Mouse (Mus musculus) right cerebral cortex, postnatal 25 days (tissue): ENCODE data around the gene BC052040.
A peak's percentile ranks its signal among the peaks of the same experiment; 100 is the strongest.

Experiments used
- DNase-seq: peaks from one replicate; pipeline ENCODE4 v3.0.0; 2022

BC052040 gene

DNA sequence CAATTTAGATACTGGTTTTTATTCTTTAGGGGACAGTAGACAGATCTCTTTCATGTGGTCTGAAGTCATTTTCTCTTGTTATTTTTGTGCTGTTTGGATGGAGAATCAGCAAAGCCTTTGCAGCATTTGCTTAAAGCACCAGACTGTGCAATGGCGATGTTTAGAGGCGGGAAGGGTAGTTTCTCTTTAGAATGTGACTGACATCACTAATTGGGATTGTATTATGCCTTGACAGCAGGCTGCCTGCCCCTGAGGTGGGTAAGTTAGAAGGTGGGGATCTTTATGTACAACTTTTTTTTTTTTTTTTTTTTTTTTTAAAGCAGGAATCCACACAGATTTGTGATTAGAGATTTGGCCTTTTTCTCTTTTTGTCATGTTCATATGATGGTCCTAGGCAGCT lies 20.6 kb downstream of the BC052040 start:
- DNase-seq, result no peak

DNA sequence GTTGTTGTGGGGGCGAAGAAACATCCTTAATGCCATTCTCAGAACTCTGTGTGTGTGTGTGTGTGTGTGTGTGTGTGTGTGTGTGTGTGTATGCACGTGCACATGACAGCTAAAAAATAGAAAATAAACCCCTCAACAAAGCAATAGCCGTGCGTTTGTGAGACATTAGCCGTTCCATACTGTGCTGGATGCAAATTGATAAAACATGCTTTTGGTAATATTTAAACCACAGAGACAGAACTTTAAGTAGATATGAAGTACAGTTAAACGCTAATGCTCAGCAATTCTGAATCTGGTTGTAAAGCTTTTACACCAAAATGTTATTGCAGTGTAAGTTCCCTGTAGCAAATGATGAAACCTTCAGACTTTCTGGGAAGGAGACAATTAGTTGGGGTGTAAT lies 22.6 kb downstream of the BC052040 start:
- no peak for DNase-seq

DNA sequence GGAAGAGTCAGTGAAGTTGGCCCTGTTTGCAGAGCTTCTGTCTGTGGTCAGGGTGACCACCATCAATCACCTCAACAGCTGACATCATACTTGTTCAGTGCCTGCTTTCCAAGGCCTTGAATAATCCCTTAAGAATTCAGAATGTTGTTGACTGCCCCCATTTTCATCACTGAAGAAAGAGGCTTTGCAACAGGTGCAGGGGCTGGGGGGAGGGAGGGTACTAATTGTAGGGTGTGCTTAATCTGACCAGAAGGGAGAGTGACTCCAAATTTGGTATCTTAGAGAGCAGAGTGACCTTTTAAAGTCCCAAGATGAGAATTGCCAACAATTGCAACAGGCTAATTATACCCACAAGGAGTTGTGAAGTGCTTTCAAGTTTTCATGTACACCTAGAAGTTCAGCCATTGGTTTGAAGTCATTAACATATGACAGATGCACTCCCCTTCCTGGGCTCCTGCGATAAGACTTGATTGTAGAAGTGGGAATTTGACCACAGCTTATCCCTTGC lies 24.4 kb downstream of the BC052040 start:
- DNase-seq, result no peak

DNA sequence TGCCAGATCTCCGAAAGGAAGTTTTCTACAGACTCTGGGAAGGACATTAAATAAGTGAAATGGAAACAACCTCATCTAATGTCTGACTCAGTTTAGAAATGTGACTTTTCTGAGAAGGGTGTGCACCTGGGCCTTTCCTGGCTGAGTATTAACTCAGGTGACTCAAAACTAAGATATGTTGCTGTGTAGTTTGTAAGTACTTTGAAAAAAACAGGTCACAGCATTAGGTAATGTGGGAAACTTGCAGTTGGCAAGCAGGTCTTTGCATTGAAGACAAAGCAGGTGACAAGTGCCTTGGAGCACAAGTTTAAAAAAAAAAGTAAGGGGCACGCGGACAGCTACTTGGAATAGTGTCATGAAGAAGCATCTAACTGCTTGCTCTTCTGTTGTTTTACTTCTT lies 27.5 kb downstream of the BC052040 start:
- no peak for DNase-seq

- DNase-seq, result no peak
Observed at GRCm38 (mm10) chr2:115610092-115610491, 28.6 kb downstream of the BC052040 start.

GRCm38 (mm10) chr2:115610503-115610902 lies 29.0 kb downstream of the BC052040 start:
- no peak for DNase-seq

- no peak for DNase-seq
Observed at GRCm38 (mm10) chr2:115613830-115614520, 32.5 kb downstream of the BC052040 start.

DNA sequence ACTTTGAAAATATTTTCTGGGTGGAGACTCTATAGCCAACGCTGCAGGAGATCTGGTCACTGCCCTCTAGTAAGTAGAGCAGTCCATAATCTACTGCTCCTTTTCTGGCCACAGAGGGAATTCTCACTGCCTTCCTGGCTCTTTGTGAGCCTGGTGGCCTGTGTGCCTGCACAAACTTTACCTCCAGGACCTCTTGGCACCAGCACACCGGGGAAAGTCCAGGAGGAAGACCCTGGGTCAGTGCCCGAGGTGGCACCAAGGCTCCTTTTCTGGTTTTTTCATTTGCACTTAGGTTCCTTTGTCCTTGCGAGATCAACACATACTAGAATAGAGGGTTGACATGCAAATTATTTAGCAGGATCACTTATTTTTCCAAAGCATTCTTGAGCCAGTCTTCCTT lies 47.0 kb downstream of the BC052040 start:
- no peak for DNase-seq

GRCm38 (mm10) chr2:115631031-115631434 lies 49.5 kb downstream of the BC052040 start:
- no peak for DNase-seq

DNA sequence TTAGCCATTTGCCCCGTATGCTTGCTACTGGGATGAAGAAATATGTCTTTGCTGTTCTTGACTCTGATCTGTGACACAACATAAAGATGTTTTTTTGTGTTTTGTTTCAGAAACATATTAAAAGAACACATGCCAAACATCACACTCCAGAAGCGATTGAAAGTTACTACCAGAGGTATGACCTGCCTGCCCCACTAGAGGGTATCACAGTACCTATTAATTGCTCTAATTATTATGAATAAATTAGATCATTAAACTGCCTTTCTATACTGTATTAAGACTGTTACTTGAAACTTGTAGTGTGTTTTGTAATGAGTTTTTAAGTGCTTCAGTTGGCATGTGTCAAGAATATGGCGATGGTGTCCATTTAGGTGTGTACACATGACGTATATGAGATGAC lies 50.3 kb downstream of the BC052040 start:
- no peak for DNase-seq

DNA sequence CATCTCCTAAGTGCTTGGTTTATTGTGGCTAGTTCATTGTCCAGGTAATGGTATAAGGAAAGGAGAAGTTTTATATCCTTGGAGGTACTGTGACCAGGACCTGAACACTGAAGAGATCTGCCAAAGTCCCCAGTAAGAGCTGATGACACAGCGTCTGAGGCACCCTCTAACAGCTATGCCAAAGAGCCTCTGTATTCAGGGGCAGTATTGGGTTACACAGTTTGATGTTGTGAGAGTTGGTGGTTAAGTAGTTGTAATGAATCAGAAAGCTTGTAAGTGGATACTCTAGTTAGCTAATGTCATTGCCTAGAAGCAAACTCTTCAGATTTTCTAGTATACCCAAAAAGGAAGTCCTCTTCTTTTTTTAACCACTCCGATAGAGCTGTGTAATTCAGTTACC lies 68.7 kb downstream of the BC052040 start:
- DNase-seq, result no peak

DNA sequence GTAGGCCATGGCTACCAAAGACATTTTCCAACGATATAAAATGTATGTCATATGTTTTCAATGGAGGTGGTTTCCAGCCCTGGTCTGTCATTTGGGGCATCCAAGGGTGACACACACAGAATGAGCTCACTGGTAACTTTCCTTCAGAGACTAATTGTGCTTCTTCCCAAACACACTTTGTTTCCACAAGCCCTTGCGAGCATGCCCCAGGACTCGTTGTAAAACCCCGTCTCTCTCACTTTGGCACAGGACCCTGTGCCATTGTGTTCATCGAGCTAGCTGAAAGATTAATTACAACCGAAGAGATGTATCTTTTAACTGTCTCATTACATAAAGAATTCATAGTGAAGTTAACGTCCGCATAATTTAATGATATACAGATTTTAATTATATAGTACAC lies 78.2 kb downstream of the BC052040 start:
- no peak for DNase-seq

DNA sequence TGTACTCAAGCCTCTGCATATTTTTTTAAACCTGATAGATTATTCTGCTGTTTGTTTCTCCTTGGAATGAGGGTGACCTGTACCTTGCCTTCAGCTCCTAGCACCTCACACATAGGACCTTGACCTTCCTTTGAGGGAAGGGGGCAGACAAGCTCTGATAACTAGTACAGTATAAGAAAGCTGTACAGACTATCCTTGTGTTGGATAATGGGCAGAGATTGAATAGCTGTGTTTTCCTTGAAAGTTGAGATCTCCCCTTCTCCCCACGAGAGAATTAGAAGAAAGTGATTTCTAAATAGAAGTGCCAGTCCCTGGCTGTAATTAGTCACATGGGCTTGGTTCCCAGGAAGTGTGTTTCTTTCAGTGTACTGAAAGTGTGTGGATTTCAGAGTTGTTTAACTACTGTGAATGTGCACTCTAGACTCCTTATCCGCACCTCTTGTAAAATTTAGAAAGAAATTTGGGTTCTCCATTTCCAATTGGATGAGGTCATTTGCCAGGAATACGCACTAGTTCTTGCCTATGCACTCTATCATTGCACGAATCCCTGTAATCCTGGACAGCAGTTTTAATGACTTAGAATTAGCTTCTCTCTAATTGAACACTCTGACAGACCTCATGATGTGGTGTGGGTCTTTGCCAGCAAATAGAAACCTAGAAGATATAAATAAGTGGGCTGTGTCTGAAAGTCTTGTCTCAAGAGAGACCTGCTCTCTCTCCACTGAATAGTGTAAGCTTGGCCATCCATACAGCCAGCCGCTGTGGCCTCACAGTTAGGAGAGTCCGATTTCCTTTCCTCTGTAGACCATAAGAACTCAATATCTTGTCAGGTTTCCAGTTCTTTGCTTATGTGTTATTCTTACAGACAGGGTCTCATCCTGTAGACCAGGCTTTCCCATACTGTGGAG lies 79.0 kb downstream of the BC052040 start:
- DNase-seq, result no peak

GRCm38 (mm10) chr2:115667516-115667915 lies 86.0 kb downstream of the BC052040 start:
- no peak for DNase-seq

GRCm38 (mm10) chr2:115673054-115673660 lies 91.6 kb downstream of the BC052040 start:
- DNase-seq, result no peak

DNA sequence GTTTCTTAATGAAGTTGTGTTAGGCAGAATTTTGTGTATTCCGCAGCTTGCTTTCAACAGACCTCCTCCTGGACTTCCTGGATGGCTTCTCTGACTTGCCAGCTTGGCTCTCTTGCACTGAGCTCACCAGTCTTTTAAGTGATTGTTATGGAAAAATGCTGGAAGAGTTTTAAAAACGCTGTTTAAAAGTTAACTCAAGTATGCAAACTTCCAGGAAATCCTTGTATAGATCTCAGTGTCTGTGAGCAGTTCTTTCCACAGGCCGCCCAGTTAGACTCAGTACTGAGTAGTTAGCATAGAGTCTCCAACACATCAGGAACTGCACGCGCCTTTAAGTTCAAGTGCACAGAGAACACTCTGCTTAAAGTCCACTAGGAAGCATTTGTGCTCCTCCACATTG lies 97.3 kb downstream of the BC052040 start:
- no peak for DNase-seq

DNA sequence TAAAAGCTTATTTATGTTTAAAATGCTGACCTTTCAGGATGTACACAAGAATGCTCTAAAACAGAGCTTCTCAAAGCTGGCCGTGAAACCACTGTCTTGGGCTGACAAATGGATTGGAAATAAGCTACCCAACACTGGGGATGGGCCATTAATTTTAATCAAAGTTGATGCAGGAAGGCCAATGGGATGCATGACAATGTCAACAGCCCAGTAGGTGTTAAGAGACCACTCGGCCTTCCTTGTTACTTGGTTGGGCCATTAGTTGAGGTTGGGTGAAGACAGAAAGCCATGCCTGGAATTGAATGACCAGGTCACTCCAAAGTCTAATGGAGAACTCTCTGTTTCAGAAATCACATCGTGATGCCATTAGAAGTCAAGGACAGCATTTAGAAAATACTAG lies 103.7 kb downstream of the BC052040 start:
- DNase-seq, result no peak

DNA sequence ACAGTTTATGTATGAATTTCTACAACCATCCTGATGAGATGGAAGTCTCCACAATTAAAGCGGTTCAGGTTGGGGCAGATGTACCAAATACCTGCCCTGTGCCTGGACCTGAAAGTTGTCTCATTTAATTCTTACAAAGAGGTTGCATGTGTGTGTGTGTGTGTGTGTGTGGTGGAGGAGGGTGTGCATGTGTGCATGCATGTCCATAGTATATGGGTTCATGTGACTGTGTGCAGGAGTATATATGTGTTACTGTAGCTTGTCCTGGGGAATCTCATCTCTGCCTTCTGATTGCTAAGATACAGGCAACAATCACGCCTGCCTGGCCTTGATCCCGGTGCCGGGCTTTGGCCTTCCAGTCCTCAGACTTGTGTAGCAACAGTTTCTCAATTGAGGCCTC lies 106.1 kb downstream of the BC052040 start:
- no peak for DNase-seq

GRCm38 (mm10) chr2:115688282-115688681 lies 106.8 kb downstream of the BC052040 start:
- DNase-seq, result peak; percentile 20

GRCm38 (mm10) chr2:115693841-115694240 lies 112.3 kb downstream of the BC052040 start:
- DNase-seq, result no peak

DNA sequence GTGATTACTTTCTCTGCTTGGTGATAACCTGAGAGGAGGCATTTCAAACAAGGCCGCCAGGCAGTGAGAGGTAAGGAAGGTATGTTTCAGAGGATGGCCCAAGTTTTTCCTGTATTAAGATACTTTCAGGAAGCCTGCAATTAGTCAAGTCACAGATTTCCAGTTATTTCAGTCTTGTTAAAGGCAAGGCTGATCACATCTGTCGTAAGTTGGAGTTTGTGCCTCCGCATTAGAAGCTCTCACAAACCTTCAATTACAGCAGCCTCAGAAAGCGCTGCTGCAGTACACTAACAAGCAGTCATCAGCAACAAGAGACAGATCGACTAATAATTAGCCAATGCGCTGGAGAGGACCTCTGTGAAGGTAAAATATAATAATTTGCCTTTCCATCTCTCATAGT lies 112.9 kb downstream of the BC052040 start:
- no peak for DNase-seq

DNA sequence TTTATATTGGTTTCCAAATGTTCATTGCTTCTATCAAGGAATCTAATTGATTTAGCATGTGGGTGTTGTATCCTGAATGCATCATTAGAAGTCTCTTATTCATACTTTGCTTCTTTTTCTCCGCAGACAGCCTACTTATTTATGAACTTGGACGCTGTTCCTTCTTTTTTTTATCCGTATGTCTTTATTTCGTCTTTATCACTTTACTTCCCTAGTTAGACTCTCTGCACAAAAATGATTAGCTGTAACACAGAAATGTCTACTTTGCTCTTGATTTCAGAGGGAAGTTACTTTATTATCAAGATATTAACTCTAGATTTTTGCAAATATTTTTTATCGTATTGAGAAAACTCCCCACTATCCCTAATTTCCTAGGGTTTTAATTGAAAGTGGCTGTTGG lies 117.5 kb downstream of the BC052040 start:
- no peak for DNase-seq

GRCm38 (mm10) chr2:115702610-115703009 lies 121.1 kb downstream of the BC052040 start:
- DNase-seq, result no peak

GRCm38 (mm10) chr2:115717535-115717934 lies 136.0 kb downstream of the BC052040 start:
- DNase-seq, result no peak
